Mouse (Mus musculus) heart, postnatal 0 days (tissue): ENCODE measurements at regions not wholly inside any gene's neighbourhood (a gene's known extent, or its start where the extent isn't known, plus 50 kb on each side); places are given as distances from the start of the nearest gene placed in this dataset.
A peak's percentile ranks its signal among the peaks of the same experiment; 100 is the strongest.

Experiments used
- ATAC-seq: fragments of 200-750 bp; cut with Nextera tagmentation; 2 replicates; pipeline ENCODE4 v1.8.0; 2017; ENCODE audit warnings: low read depth, moderate number of reproducible peaks, moderate library complexity; ENCODE audit not compliant: insufficient read depth
- DNase-seq: peaks from one replicate; pipeline ENCODE4 v3.0.0-alpha.2; 2016; ENCODE audit warnings: low spot score
- H3K27ac ChIP-seq: fragments of 300-500 bp; sonication (generic); 2 replicates; pipeline ENCODE4 v1.5.1; 2014; ENCODE audit warnings: low read depth, mild to moderate bottlenecking
- H3K27me3 ChIP-seq: fragments of 300-500 bp; sonication (generic); 2 replicates; pipeline ENCODE4 v1.6.1; 2014; ENCODE audit warnings: low read length, mixed read lengths; ENCODE audit not compliant: control insufficient read depth, insufficient read depth
- H3K36me3 ChIP-seq: fragments of 300-500 bp; sonication (generic); replicated peaks from 2 replicates; pipeline ENCODE4 v1.6.1; 2014; ENCODE audit warnings: low read length, mixed read lengths; ENCODE audit not compliant: control insufficient read depth, insufficient read depth
- H3K4me1 ChIP-seq: fragments of 300-500 bp; sonication (generic); 2 replicates; pipeline ENCODE4 v1.6.1; 2014; ENCODE audit warnings: antibody characterized with exemption; ENCODE audit not compliant: control insufficient read depth, insufficient read depth
- H3K4me2 ChIP-seq: fragments of 300-500 bp; sonication (generic); 2 replicates; pipeline ENCODE4 v1.6.1; 2014; ENCODE audit warnings: low read depth, mild to moderate bottlenecking, low read length, moderate library complexity
- H3K4me3 ChIP-seq: fragments of 300-500 bp; sonication (generic); 2 replicates; pipeline ENCODE4 v1.5.1; 2014; ENCODE audit warnings: low read depth, low read length
- H3K9ac ChIP-seq: fragments of 300-500 bp; sonication (generic); replicated peaks from 2 replicates; pipeline ENCODE4 v1.6.1; 2014; ENCODE audit warnings: low read depth, low read length, mixed read lengths
- H3K9me3 ChIP-seq: fragments of 300-500 bp; sonication (generic); replicated peaks from 2 replicates; pipeline ENCODE4 v1.6.1; 2016; ENCODE audit warnings: low read length; ENCODE audit not compliant: control insufficient read depth
- CTCF ChIP-seq: IDR thresholded peaks from 2 replicates; pipeline ENCODE4 v1.5.1; 2016; ENCODE audit warnings: antibody characterized with exemption, control low read depth, low read depth
- EP300 ChIP-seq: IDR thresholded peaks from 2 replicates; pipeline ENCODE4 v1.6.1; 2016; ENCODE audit warnings: antibody characterized with exemption, low read depth
- WGBS: fragments of 180-500 bp; shearing (Covaris S2); extraction: QIAGEN DNeasy Blood & Tissue Kit; methylation state at CpG from one replicate; pipeline ENCODE4 v1.1.7; 2014; 5-methylcytosine and 5-hydroxymethylcytosine counted together

DNA sequence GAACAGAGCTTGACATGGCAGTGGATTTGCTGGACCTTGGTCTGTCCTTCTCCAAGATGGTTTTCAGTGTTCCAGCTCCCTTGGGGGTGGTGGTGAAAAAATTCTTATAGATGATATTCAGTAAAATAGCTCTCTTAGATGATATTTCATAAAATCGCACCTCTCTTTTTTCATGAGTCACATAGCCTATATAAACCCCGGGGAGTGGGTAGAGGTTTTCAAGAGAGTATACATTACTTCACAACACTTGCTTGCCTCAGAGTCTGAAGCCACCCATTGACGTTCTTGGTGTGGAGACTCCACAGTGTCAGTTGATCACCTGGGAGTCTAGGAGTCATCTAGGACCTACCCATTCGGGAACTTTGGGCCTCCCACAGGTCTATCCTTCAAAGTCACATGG, 378.7 kb downstream of the 1810013L24Rik start:
- no peaks in the 10 kb centered on the region for H3K36me3 ChIP-seq
- no peak overlapping the region for H3K4me2 ChIP-seq
- no peak for TF ChIP-seq CTCF
- TF ChIP-seq EP300 = no peak
- no peak for ATAC-seq
- H3K27me3 ChIP-seq = no peaks in the 10 kb centered on the region
- WGBS = 81% methylated on average over 4 of the region's 4 CpGs
- H3K9me3 ChIP-seq = no peaks in the 10 kb centered on the region
- no peak for DNase-seq
- no peak overlapping the region for H3K4me3 ChIP-seq
- no peak overlapping the region for H3K27ac ChIP-seq
- no peaks in the 10 kb centered on the region for H3K4me1 ChIP-seq
- H3K9ac ChIP-seq = no peak overlapping the region

DNA sequence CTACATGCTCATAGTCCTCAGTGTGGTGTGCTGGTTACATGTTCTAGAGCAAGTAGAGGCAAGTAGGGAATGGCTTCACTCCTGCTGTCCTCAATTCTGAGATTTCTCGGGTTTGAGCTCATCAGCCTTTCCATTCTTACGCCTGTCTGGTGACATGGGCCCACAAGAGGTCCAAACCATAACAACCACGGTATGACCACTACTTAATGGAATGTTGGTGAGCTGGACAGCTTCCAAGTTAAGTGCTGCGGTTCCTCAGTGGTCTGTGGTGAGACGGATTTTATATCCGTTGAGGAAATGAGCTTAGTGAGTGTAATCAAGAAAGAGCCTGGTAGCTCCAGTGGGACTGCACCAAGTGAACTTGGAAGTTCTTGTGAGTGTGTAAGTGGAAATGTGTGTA, 381.6 kb downstream of the 1810013L24Rik start:
- no peak overlapping the region for H3K27ac ChIP-seq
- TF ChIP-seq EP300 (no peak), CTCF (no peak)
- no peaks in the 10 kb centered on the region for H3K9me3 ChIP-seq
- no peak overlapping the region for H3K4me3 ChIP-seq
- no peak overlapping the region for H3K9ac ChIP-seq
- no peaks in the 10 kb centered on the region for H3K4me1 ChIP-seq
- no peak for ATAC-seq
- no peak for DNase-seq
- H3K27me3 ChIP-seq = no peaks in the 10 kb centered on the region
- no peak overlapping the region for H3K4me2 ChIP-seq
- no peaks in the 10 kb centered on the region for H3K36me3 ChIP-seq
- 14% methylated on average over 6 of the region's 6 CpGs for WGBS

DNA sequence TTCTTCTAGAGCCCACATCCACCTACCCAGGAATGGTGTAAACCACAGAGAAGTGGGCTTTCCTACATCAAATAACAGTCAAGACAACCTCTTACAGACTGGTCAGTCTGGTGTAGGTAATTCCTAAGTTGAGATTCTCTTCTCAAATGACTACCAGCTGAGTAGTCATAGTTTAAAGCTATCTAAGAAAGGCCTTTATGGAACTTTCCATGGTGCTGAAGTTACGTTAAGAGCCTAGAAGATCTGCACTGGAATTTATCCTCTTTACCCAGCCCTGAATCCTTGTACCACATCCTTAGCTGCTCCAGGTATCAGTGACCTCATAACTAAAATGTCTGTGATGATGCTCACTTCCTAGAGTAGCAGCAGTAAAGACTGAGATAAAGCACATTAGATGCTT, 385.2 kb downstream of the 1810013L24Rik start:
- DNase-seq (peak; percentile 15), ATAC-seq (no peak)
- Histone ChIP-seq H3K9ac (no peak overlapping the region), H3K36me3 (no peaks in the 10 kb centered on the region), H3K27me3 (no peaks in the 10 kb centered on the region), H3K4me3 (no peak overlapping the region), H3K9me3 (no peaks in the 10 kb centered on the region), H3K27ac (no peak overlapping the region), H3K4me1 (no peaks in the 10 kb centered on the region), H3K4me2 (no peak overlapping the region)
- WGBS = 34% methylated on average over 1 of the region's 1 CpGs
- TF ChIP-seq EP300 (no peak), CTCF (no peak)

DNA sequence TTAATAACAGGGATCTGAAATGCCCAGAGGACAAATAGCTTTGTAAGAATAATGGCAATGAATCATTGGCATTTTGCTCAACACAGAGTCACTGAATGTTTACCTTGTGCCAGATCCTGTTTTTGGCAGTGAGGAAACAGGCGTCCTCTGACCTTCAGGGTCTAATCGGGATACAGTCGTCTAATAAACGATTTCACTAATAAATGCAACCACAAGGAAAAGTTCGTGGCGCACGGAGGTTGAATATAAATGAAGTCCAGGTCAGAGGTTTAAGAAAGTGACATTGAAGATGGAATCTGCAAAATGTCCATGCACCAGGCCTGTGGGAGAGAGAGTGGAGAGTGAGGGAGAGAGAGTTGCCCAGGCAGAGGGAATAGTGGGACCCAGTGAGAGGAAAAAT, 387.5 kb downstream of the 1810013L24Rik start:
- no peak overlapping the region for H3K4me2 ChIP-seq
- no peak overlapping the region for H3K9ac ChIP-seq
- ATAC-seq (no peak), DNase-seq (no peak)
- WGBS = 75% methylated on average over 7 of the region's 7 CpGs
- TF ChIP-seq EP300 = no peak
- no peak for TF ChIP-seq CTCF
- no peaks in the 10 kb centered on the region for H3K36me3 ChIP-seq
- H3K27me3 ChIP-seq = no peaks in the 10 kb centered on the region
- no peak overlapping the region for H3K4me3 ChIP-seq
- H3K9me3 ChIP-seq = no peaks in the 10 kb centered on the region
- no peaks in the 10 kb centered on the region for H3K4me1 ChIP-seq
- no peak overlapping the region for H3K27ac ChIP-seq

DNA sequence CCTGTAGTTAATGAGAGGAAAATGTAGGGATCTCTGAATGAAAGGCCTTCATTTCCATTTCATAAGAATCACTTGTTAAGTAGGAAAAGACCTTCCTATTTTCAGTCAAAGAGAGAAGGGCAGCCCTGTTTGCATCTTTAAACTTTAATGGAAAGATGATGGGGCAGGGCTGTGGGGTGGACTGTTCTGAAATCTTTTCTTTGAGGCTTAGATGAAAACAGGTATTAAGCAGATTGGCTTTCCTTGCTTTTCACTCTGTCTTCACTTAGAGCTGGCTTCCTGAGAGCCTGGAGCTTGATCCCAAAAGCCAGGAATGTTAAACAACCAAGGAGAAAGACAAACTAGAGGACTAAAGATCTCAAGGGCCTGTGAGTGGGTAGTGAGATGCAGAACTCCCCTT, 400.3 kb downstream of the 1810013L24Rik start:
- H3K9ac ChIP-seq = no peak overlapping the region
- no peaks in the 10 kb centered on the region for H3K9me3 ChIP-seq
- ATAC-seq (no peak), DNase-seq (no peak)
- no peaks in the 10 kb centered on the region for H3K36me3 ChIP-seq
- no peaks in the 10 kb centered on the region for H3K27me3 ChIP-seq
- no peak overlapping the region for H3K4me2 ChIP-seq
- H3K4me3 ChIP-seq = no peak overlapping the region
- TF ChIP-seq CTCF = no peak
- TF ChIP-seq EP300 = no peak
- no peaks in the 10 kb centered on the region for H3K4me1 ChIP-seq
- H3K27ac ChIP-seq = no peak overlapping the region

GRCm38 (mm10) chr16:9242099-9242498, 412.2 kb downstream of the 1810013L24Rik start:
- H3K4me1 ChIP-seq = no peaks in the 10 kb centered on the region
- no peak for ATAC-seq
- peaks cover 10% of the 10 kb centered on the region; the same call in 1 of the 2 replicates for H3K9me3 ChIP-seq

More at GRCm38 (mm10) chr16:9242099-9242498, 412.2 kb downstream of the 1810013L24Rik start:
- Histone ChIP-seq H3K9ac (no peak overlapping the region), H3K36me3 (no peaks in the 10 kb centered on the region), H3K27me3 (no peaks in the 10 kb centered on the region), H3K4me2 (no peak overlapping the region), H3K27ac (no peak overlapping the region), H3K4me3 (no peak overlapping the region)
- WGBS = 88% methylated on average over 4 of the region's 4 CpGs
- TF ChIP-seq EP300 (no peak), CTCF (no peak)
- DNase-seq = no peak
